Mouse (Mus musculus): ENCODE measurements around the gene Eif4ebp2.

DNA sequence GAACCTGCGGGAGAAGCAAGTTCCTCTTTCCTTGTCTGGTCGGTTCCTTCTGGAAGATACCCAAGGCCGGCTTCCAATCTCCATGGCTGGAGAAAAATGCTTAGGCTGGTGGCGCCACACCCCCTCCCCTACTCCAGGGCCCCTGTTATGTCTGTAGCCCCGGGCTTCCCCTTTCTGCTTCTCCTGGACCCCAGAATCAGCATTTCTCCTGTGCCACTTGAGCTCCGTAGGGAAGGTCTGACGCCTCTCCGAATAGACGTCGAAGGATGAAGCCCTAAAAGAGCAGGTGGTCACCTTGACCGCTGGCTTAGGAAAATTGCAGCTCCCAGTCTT is 68.8 kb downstream of the Eif4ebp2 start:
- TF ChIP-seq CTCF (IDR thresholded peaks at IDR 0.05; ENCODE audit: extremely low read depth, insufficient read depth, low read length) (no peak), POLR2A (IDR thresholded peaks at IDR 0.05; ENCODE audit: extremely low read depth, insufficient read depth, low read length) (no peak)
